ENCODE assay signal across 9 mouse cellular contexts in genomic region chr8:85603203-85603895, GRCm38 (mm10). TPM values are rescaled to one million over a fixed set of nuclear protein-coding genes. Genes with fewer than 3 reads are reported as not detected.
DNase-seq lines count a peak whose midpoint lies in the region; ATAC-seq lines count a peak whose summit lies in the region.
"Had no signal": no experiment of that assay in that cellular context is flagged by ENCODE, and none has a peak within 500 bp of the region (broad histone marks: within the 10 kb centered on the region; RNA-seq: fewer than 3 reads in every experiment).

No protein-coding gene starts in this region.

- no peak overlapping the region for H3K27ac ChIP-seq in neural tube, embryonic 14.5 days (ENCODE audit: low read depth, low read length)

- intact Hi-C loops in left cerebral cortex, postnatal 36 days (cut with DNase I) = loop anchor here (2.0 kb wide), 1 partner anchor 981 kb away; no protein-coding TSS in a partner anchor

- no peak overlapping the region for H3K4me3 ChIP-seq in neural tube, embryonic 14.5 days (ENCODE audit: low read depth, low read length)
- H3K4me3 ChIP-seq: erythroblast, embryonic 14.5 days had no signal

- H3K4me1 ChIP-seq in neural tube, embryonic 14.5 days (ENCODE audit: control insufficient read depth, insufficient read depth, low read length) = no peaks in the 10 kb centered on the region

- H3K9ac ChIP-seq in neural tube, embryonic 14.5 days (replicated peaks; ENCODE audit: low read depth, low read length) = no peak overlapping the region

- H3K9me3 ChIP-seq in neural tube, embryonic 14.5 days (ENCODE audit: control insufficient read depth, low read length) = no peaks in the 10 kb centered on the region

- H3K4me2 ChIP-seq in neural tube, embryonic 14.5 days (ENCODE audit: low read depth, low read length) = no peak overlapping the region

- no peaks in the 10 kb centered on the region for H3K27me3 ChIP-seq in neural tube, embryonic 14.5 days (ENCODE audit: control insufficient read depth, insufficient read depth, low read length)

- DNase-seq in 3T3-L1 (ENCODE audit: low read depth, low spot score) = peak; percentile 80
- DNase-seq in ES-CJ7 (ENCODE audit: low read depth, low spot score) = peak; percentile 60
- peak; percentile 72 to 74 for DNase-seq in cerebellum, adult 18-20 months
- peak; percentile 11 to 88 for DNase-seq in frontal cortex, adult 2 months (ENCODE audit: extremely low spot score in 1 of 2, low spot score in 1 of 2)
- peak; percentile 19 for DNase-seq in kidney, adult 11 months
- peak; percentile 55 to 64 for DNase-seq in left cerebral cortex, postnatal 36 days (ENCODE audit: low spot score in 2 of 2)

- peak; percentile 61; the same call in 1 of the 2 replicates for ATAC-seq in neural tube, embryonic 14.5 days (ENCODE audit: low read depth)
- no peak for ATAC-seq in monocyte, adult 5-6 weeks (replicated peaks; ENCODE audit: insufficient number of reproducible peaks, low FRiP score, low TSS enrichment, poor library complexity, severe bottlenecking)

- WGBS in neural tube, embryonic 14.5 days = 39% methylated on average over 8 of the region's 8 CpGs

- no peaks in the 10 kb centered on the region for H3K36me3 ChIP-seq in neural tube, embryonic 14.5 days (ENCODE audit: control insufficient read depth, insufficient read depth, low read length)

RNA-seq across cellular contexts. Expression of gene Dnaja2, which starts 48.2 kb away (rescaled TPM):
- polyA plus RNA-seq in frontal cortex, adult 2 months (2012; rRNA removed) = 110 and 128 TPM in 2 replicates
- total RNA-seq in left cerebral cortex, postnatal 36 days (2021) = 100 to 1,000 TPM; 179 to 197 TPM
- polyA plus RNA-seq in neural tube, embryonic 14.5 days (2014; fragmentation: Nextera tagmentation; extraction: Ambion mirVana) = 167 and 200 TPM in 2 replicates
- total RNA-seq in monocyte, adult 5-6 weeks (2017) = 156 to 218 TPM (median 185 TPM) in 3 replicates

Comparison
In these comparisons a context has a peak if more than half of its experiments do, and no peak if none do; other contexts are left out.
1. DNase-seq: peak in every context shown above with its lines; median percentile 80 in 3T3-L1; 73 in cerebellum, adult 18-20 months; 60 in ES-CJ7; 60 in left cerebral cortex, postnatal 36 days; 50 in frontal cortex, adult 2 months; 19 in kidney, adult 11 months.